Mouse (Mus musculus) cerebellum, adult 2 months (tissue): ENCODE results near the gene Wdr38. TPM values are rescaled to one million over a fixed set of nuclear protein-coding genes. Genes with fewer than 3 reads are reported as not detected.

Source experiments
- DNase-seq, 2 experiments: peaks; one replicate each; pipeline ENCODE4 v3.0.0; 2021
- H3K27ac ChIP-seq: fragments of 200-500 bp; 2 replicates; pipeline ENCODE4 v1.5.1; 2012; ENCODE audit warnings: low read length, control low read depth, inconsistent platforms; ENCODE audit not compliant: insufficient read depth
- H3K27me3 ChIP-seq: fragments of 200-500 bp; 2 replicates; pipeline ENCODE4 v1.6.1; 2012; ENCODE audit warnings: inconsistent platforms, mild to moderate bottlenecking, low read length, moderate library complexity; ENCODE audit not compliant: control insufficient read depth, insufficient read depth
- H3K4me1 ChIP-seq: fragments of 200-500 bp; 2 replicates; pipeline ENCODE4 v1.6.1; 2011; ENCODE audit warnings: low read length; ENCODE audit not compliant: control insufficient read depth, insufficient read depth
- H3K4me3 ChIP-seq: fragments of 200-500 bp; replicated peaks from 2 replicates; pipeline ENCODE3; 2011; ENCODE audit warnings: mild to moderate bottlenecking, low read depth, low read length, control low read depth; ENCODE audit not compliant: insufficient read depth
- CTCF ChIP-seq: fragments of 200-500 bp; IDR thresholded peaks from 2 replicates; pipeline ENCODE4 v1.5.1; 2011; ENCODE audit warnings: low read depth, mild to moderate bottlenecking, control low read depth, low read length, moderate library complexity, borderline replicate concordance; ENCODE audit not compliant: insufficient read depth
- POLR2A ChIP-seq: fragments of 200-500 bp; IDR thresholded peaks from 2 replicates; pipeline ENCODE4 v1.6.1; 2011; ENCODE audit warnings: low read length, control low read depth, borderline replicate concordance; ENCODE audit not compliant: insufficient read depth
- WGBS: fragments of 180-500 bp; shearing (Covaris S2); methylation state at CpG from one replicate; pipeline ENCODE4 v1.1.7; 2018; 5-methylcytosine and 5-hydroxymethylcytosine counted together
- polyA plus RNA-seq: library from polyadenylated mRNA; depleted of rRNA; stranded (reverse); fragments of >200 nt; gene quantifications from 2 replicates; pipeline ENCODE4 v1.2.3, GENCODE M21; 2012; rRNA removed

Gene Wdr38
- polyA plus RNA-seq, 1 experiment = 1.00 TPM

GRCm38 (mm10) chr2:39020004-39020403, 22.7 kb downstream of the Wdr38 start:
- no peak overlapping the region for H3K4me3 ChIP-seq
- no peaks in the 10 kb centered on the region for H3K4me1 ChIP-seq
- DNase-seq = no peak
- no peak for TF ChIP-seq CTCF
- no peak for TF ChIP-seq POLR2A
- no peaks in the 10 kb centered on the region for H3K27me3 ChIP-seq
- 94% methylated on average over 1 of the region's 1 CpGs for WGBS
- H3K27ac ChIP-seq = no peak overlapping the region

GRCm38 (mm10) chr2:39031611-39032010, 34.3 kb downstream of the Wdr38 start:
- no peak for TF ChIP-seq CTCF
- no peak for TF ChIP-seq POLR2A
- WGBS = 76% methylated on average over 1 of the region's 1 CpGs
- Histone ChIP-seq H3K27me3 (no peaks in the 10 kb centered on the region), H3K4me1 (no peaks in the 10 kb centered on the region), H3K4me3 (no peak overlapping the region), H3K27ac (no peak overlapping the region)
- DNase-seq = no peak

- no peak overlapping the region for H3K27ac ChIP-seq
- no peak overlapping the region for H3K4me3 ChIP-seq
- WGBS = 94% methylated on average over 1 of the region's 1 CpGs
- no peaks in the 10 kb centered on the region for H3K27me3 ChIP-seq
- H3K4me1 ChIP-seq = no peaks in the 10 kb centered on the region
- DNase-seq = no peak
- TF ChIP-seq CTCF (no peak), POLR2A (no peak)
Measured at GRCm38 (mm10) chr2:39040215-39040614, 42.9 kb downstream of the Wdr38 start.

GRCm38 (mm10) chr2:39048515-39048914, 51.2 kb downstream of the Wdr38 start:
- H3K4me1 ChIP-seq = no peaks in the 10 kb centered on the region
- no peak overlapping the region for H3K4me3 ChIP-seq
- no peak for DNase-seq
- no peaks in the 10 kb centered on the region; the same call in 1 of the 2 replicates for H3K27me3 ChIP-seq
- TF ChIP-seq POLR2A (no peak), CTCF (no peak)
- WGBS = 100% methylated on average over 1 of the region's 1 CpGs
- H3K27ac ChIP-seq = no peak overlapping the region

Other genes starting within 250 kb of the Wdr38 start
- 5.2 and 6.7 TPM in 2 replicates for gene Nr6a1, start 69.8 kb upstream of the Wdr38 start, polyA plus RNA-seq
- gene Olfml2a, start 65.5 kb upstream of the Wdr38 start, polyA plus RNA-seq = 0.95 and 1.3 TPM in 2 replicates
- 106 and 121 TPM in 2 replicates for gene Arpc5l, start 7.9 kb downstream of the Wdr38 start, polyA plus RNA-seq
- 221 and 222 TPM in 2 replicates for gene Rpl35, start 8.1 kb downstream of the Wdr38 start, polyA plus RNA-seq
- gene Golga1, start 68.1 kb downstream of the Wdr38 start, polyA plus RNA-seq = 43.3 and 44.2 TPM in 2 replicates
- 8.2 and 10.4 TPM in 2 replicates for gene Scai, start 193.3 kb downstream of the Wdr38 start, polyA plus RNA-seq
- gene Ppp6c, start 229.0 kb downstream of the Wdr38 start, polyA plus RNA-seq = 50.9 and 51.9 TPM in 2 replicates